Mouse (Mus musculus): Measurements from ENCODE around the gene Wnt5b. TPM values are rescaled to one million over a fixed set of nuclear protein-coding genes. Genes with fewer than 3 reads are reported as not detected.

Gene Wnt5b
- polyA plus RNA-seq, 1 experiment = not detected

DNA sequence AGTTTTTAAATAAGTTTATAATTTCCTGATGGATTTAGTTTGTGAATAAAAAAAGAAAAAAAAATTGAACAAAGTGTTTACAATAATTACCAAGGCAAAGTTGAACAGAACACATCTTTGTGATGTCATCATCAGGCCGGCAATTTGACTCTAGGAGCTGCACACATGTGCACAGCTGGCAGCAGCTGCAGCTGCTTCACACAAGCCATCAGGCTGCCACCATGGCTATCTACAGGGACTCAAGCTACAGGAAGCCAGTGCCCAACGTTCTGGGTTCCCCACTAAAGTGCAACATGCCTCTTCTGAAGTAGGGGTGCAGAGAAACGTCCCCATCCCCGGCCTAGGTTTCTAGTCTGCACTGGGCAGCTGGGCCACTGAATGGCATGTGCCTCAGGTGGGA is 26.6 kb upstream of the Wnt5b start:
- no peak for TF ChIP-seq POLR2A (IDR thresholded peaks at IDR 0.05; ENCODE audit: borderline replicate concordance, low read depth, low read length)
- TF ChIP-seq CTCF (IDR thresholded peaks at IDR 0.05; ENCODE audit: low read depth, low read length) = no peak
- no peaks in the 10 kb centered on the region for H3K4me1 ChIP-seq (ENCODE audit: control insufficient read depth, insufficient read depth, low read length)
- no peak overlapping the region for H3K27ac ChIP-seq (ENCODE audit: insufficient read depth, low read depth, low read length)
- no peak overlapping the region for H3K4me3 ChIP-seq (ENCODE audit: insufficient read depth, low read length)

- Histone ChIP-seq H3K27ac (ENCODE audit: insufficient read depth, low read depth, low read length) (no peak overlapping the region), H3K4me3 (ENCODE audit: insufficient read depth, low read length) (no peak overlapping the region), H3K4me1 (ENCODE audit: control insufficient read depth, insufficient read depth, low read length) (no peaks in the 10 kb centered on the region)
- TF ChIP-seq POLR2A (IDR thresholded peaks at IDR 0.05; ENCODE audit: borderline replicate concordance, low read depth, low read length) (no peak), CTCF (IDR thresholded peaks at IDR 0.05; ENCODE audit: low read depth, low read length) (no peak)
Observed at GRCm38 (mm10) chr6:119568339-119568738, 24.2 kb upstream of the Wnt5b start.

- TF ChIP-seq POLR2A (IDR thresholded peaks at IDR 0.05; ENCODE audit: borderline replicate concordance, low read depth, low read length) (no peak), CTCF (IDR thresholded peaks at IDR 0.05; ENCODE audit: low read depth, low read length) (no peak)
Observed at GRCm38 (mm10) chr6:119565451-119566379, 21.6 kb upstream of the Wnt5b start.

GRCm38 (mm10) chr6:119562558-119562957 is 18.4 kb upstream of the Wnt5b start:
- TF ChIP-seq POLR2A (IDR thresholded peaks at IDR 0.05; ENCODE audit: borderline replicate concordance, low read depth, low read length) (no peak), CTCF (IDR thresholded peaks at IDR 0.05; ENCODE audit: low read depth, low read length) (no peak)
- no peak overlapping the region for H3K4me3 ChIP-seq (ENCODE audit: insufficient read depth, low read length)

More at GRCm38 (mm10) chr6:119565451-119566379, 21.6 kb upstream of the Wnt5b start:
- H3K4me3 ChIP-seq (ENCODE audit: insufficient read depth, low read length) = no peak overlapping the region
- no peaks in the 10 kb centered on the region for H3K4me1 ChIP-seq (ENCODE audit: control insufficient read depth, insufficient read depth, low read length)
- H3K27ac ChIP-seq (ENCODE audit: insufficient read depth, low read depth, low read length) = no peak overlapping the region

DNA sequence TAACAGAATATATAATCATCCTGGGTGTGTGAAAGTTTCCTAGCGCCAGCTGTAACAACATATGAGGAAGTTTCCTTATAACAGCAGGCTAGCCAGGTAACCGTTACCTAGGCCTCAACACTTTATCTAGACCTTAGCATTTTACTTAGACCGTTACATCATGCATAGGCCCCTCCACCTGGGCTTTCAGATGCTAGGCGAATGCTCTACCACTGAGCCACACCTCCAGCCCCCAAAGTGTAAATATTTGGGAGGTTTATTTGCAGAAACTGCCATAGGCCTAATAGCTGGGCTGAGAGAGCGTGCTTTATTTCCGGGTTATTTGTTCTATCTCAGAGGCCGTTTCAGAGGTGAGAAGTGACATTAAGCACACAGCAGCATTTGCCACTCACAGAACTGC is 14.7 kb upstream of the Wnt5b start:
- TF ChIP-seq CTCF (IDR thresholded peaks at IDR 0.05; ENCODE audit: low read depth, low read length) = no peak
- no peak for TF ChIP-seq POLR2A (IDR thresholded peaks at IDR 0.05; ENCODE audit: borderline replicate concordance, low read depth, low read length)
- no peak overlapping the region for H3K4me3 ChIP-seq (ENCODE audit: insufficient read depth, low read length)
- no peaks in the 10 kb centered on the region for H3K4me1 ChIP-seq (ENCODE audit: control insufficient read depth, insufficient read depth, low read length)
- no peak overlapping the region for H3K27ac ChIP-seq (ENCODE audit: insufficient read depth, low read depth, low read length)

More at GRCm38 (mm10) chr6:119562558-119562957, 18.4 kb upstream of the Wnt5b start:
- Histone ChIP-seq H3K4me1 (ENCODE audit: control insufficient read depth, insufficient read depth, low read length) (no peaks in the 10 kb centered on the region), H3K27ac (ENCODE audit: insufficient read depth, low read depth, low read length) (no peak overlapping the region)

GRCm38 (mm10) chr6:119554439-119554838 is 10.3 kb upstream of the Wnt5b start:
- TF ChIP-seq POLR2A (IDR thresholded peaks at IDR 0.05; ENCODE audit: borderline replicate concordance, low read depth, low read length) = no peak
- TF ChIP-seq CTCF (IDR thresholded peaks at IDR 0.05; ENCODE audit: low read depth, low read length) = 0 out of 2 replicates have a peak, but pooled peaks have one; percentile 35
- H3K4me1 ChIP-seq (ENCODE audit: control insufficient read depth, insufficient read depth, low read length) = no peaks in the 10 kb centered on the region
- H3K27ac ChIP-seq (ENCODE audit: insufficient read depth, low read depth, low read length) = no peak overlapping the region
- no peak overlapping the region for H3K4me3 ChIP-seq (ENCODE audit: insufficient read depth, low read length)

DNA sequence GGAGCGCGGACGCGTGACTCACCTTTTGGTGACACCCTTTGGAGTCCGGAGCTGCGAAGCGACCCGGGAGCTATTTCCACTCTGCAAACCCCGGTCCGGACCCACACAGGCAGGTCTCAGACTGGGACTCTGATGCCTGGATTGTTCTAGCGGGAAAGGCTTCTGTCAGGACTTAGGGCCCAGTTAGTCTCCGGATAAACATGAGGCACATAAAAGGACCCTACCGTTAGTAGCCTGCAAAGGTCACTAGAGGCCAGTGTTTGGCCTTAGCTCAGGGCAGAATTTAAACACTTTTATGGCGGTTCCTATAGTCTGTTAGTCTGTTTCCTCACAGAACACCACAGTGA is 344 bp upstream of the Wnt5b start:
- no peak for TF ChIP-seq CTCF (IDR thresholded peaks at IDR 0.05; ENCODE audit: low read depth, low read length)
- no peak for TF ChIP-seq POLR2A (IDR thresholded peaks at IDR 0.05; ENCODE audit: borderline replicate concordance, low read depth, low read length)
- peak overlapping the region; percentile 61 for H3K4me3 ChIP-seq (ENCODE audit: insufficient read depth, low read length)
- H3K27ac ChIP-seq (ENCODE audit: insufficient read depth, low read depth, low read length) = no peak overlapping the region
- no peaks in the 10 kb centered on the region for H3K4me1 ChIP-seq (ENCODE audit: control insufficient read depth, insufficient read depth, low read length)

DNA sequence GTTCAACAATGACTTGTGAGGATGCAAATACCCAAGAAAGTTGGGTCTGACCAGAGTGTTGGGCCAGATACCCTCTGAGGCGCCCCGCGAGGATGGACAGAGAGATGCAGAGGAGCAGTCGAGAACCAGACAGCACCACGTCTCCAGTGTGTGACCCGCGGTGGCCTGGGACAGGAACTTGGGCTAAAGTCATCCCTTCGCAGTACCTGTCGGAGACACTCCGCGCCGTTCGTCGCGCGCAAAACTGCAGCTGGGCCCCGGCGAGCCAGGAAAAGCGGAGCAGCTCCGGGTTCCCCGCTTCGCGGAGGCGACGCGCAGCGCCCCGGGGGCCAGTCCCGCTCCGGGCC is 718 bp downstream of the Wnt5b start:
- Histone ChIP-seq H3K4me1 (ENCODE audit: control insufficient read depth, insufficient read depth, low read length) (no peaks in the 10 kb centered on the region), H3K4me3 (ENCODE audit: insufficient read depth, low read length) (peak overlapping the region; percentile 61; the same call in 1 of the 2 replicates), H3K27ac (ENCODE audit: insufficient read depth, low read depth, low read length) (no peak overlapping the region)
- TF ChIP-seq POLR2A (IDR thresholded peaks at IDR 0.05; ENCODE audit: borderline replicate concordance, low read depth, low read length) (no peak), CTCF (IDR thresholded peaks at IDR 0.05; ENCODE audit: low read depth, low read length) (no peak)

DNA sequence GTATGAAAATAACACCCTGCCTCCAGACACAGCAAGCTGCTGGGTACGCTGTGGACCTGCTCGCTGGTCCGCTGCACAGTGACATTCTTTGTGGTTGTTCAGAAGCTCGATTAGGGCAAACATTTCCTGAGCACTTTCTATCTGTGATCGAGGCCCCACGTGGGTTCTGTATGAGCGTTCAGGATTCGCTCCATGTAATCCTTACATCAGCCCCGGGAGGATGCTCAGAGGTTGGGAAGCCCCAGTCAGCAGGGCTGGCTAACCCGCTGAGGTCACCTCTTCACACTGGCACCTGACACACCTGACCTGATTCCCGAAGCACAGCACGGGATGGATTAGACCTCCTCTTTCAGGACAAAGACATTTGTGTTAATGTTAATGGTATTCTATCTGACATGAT is 8.3 kb downstream of the Wnt5b start:
- no peaks in the 10 kb centered on the region for H3K4me1 ChIP-seq (ENCODE audit: control insufficient read depth, insufficient read depth, low read length)
- TF ChIP-seq CTCF (IDR thresholded peaks at IDR 0.05; ENCODE audit: low read depth, low read length) (no peak), POLR2A (IDR thresholded peaks at IDR 0.05; ENCODE audit: borderline replicate concordance, low read depth, low read length) (no peak)
- H3K27ac ChIP-seq (ENCODE audit: insufficient read depth, low read depth, low read length) = no peak overlapping the region
- no peak overlapping the region for H3K4me3 ChIP-seq (ENCODE audit: insufficient read depth, low read length)

GRCm38 (mm10) chr6:119533170-119533709 is 10.9 kb downstream of the Wnt5b start:
- Histone ChIP-seq H3K4me3 (ENCODE audit: insufficient read depth, low read length) (no peak overlapping the region), H3K4me1 (ENCODE audit: control insufficient read depth, insufficient read depth, low read length) (no peaks in the 10 kb centered on the region), H3K27ac (ENCODE audit: insufficient read depth, low read depth, low read length) (no peak overlapping the region)
- no peak for TF ChIP-seq CTCF (IDR thresholded peaks at IDR 0.05; ENCODE audit: low read depth, low read length)
- TF ChIP-seq POLR2A (IDR thresholded peaks at IDR 0.05; ENCODE audit: borderline replicate concordance, low read depth, low read length) = no peak
